Mouse (Mus musculus) forebrain, embryonic 11.5 days (tissue): ENCODE data around the gene Tusc2. TPM values are rescaled to one million over a fixed set of nuclear protein-coding genes. Genes with fewer than 3 reads are reported as not detected.

Source experiments
- ATAC-seq: fragments of 200-750 bp; cut with Nextera tagmentation; replicated peaks from 2 replicates; pipeline ENCODE4 v1.8.0; 2017; ENCODE audit warnings: moderate TSS enrichment; ENCODE audit not compliant: low FRiP score
- DNase-seq: peaks from one replicate; pipeline ENCODE4 v3.0.0-alpha.2; 2017; ENCODE audit warnings: low spot score
- H3K27ac ChIP-seq: fragments of 300-500 bp; sonication (generic); 2 replicates; pipeline ENCODE4 v1.5.1; 2014; ENCODE audit warnings: low read depth, low read length
- H3K27me3 ChIP-seq: fragments of 300-500 bp; sonication (generic); 2 replicates; pipeline ENCODE4 v1.6.1; 2014; ENCODE audit warnings: mild to moderate bottlenecking, low read length, mixed read lengths; ENCODE audit not compliant: control insufficient read depth, insufficient read depth
- H3K36me3 ChIP-seq: fragments of 300-500 bp; sonication (generic); 2 replicates; pipeline ENCODE4 v1.6.1; 2014; ENCODE audit warnings: mild to moderate bottlenecking, low read length, moderate library complexity, mixed read lengths; ENCODE audit not compliant: control insufficient read depth, insufficient read depth
- H3K4me1 ChIP-seq: fragments of 300-500 bp; sonication (generic); replicated peaks from 2 replicates; pipeline ENCODE4 v1.6.1; 2014; ENCODE audit warnings: low read length, mixed read lengths; ENCODE audit not compliant: control insufficient read depth, insufficient read depth
- H3K4me2 ChIP-seq: fragments of 300-500 bp; sonication (generic); 2 replicates; pipeline ENCODE4 v1.6.1; 2014; ENCODE audit warnings: low read depth, mild to moderate bottlenecking, low read length, moderate library complexity, mixed read lengths; ENCODE audit not compliant: severe bottlenecking
- H3K4me3 ChIP-seq: fragments of 300-500 bp; sonication (generic); 2 replicates; pipeline ENCODE4 v1.5.1; 2014; ENCODE audit warnings: low read depth, low read length
- H3K9ac ChIP-seq: fragments of 300-500 bp; sonication (generic); 2 replicates; pipeline ENCODE4 v1.6.1; 2014; ENCODE audit warnings: low read length
- H3K9me3 ChIP-seq: fragments of 300-500 bp; sonication (generic); 2 replicates; pipeline ENCODE4 v1.6.1; 2016; ENCODE audit warnings: low read length, mixed read lengths; ENCODE audit not compliant: control insufficient read depth
- WGBS: fragments of 180-500 bp; shearing (Covaris S2); extraction: QIAGEN DNeasy Blood & Tissue Kit; methylation state at CpG from one replicate; pipeline ENCODE4 v1.1.7; 2014; 5-methylcytosine and 5-hydroxymethylcytosine counted together
- polyA plus RNA-seq: library from polyadenylated mRNA; unstranded; fragments of >200 nt; fragmentation: Nextera tagmentation; extraction: Ambion mirVana; gene quantifications from 2 replicates; pipeline ENCODE4 v1.2.1, GENCODE M21; 2014

Tusc2 gene
- polyA plus RNA-seq, 1 experiment from 2014 or later, result 81.9 TPM

DNA sequence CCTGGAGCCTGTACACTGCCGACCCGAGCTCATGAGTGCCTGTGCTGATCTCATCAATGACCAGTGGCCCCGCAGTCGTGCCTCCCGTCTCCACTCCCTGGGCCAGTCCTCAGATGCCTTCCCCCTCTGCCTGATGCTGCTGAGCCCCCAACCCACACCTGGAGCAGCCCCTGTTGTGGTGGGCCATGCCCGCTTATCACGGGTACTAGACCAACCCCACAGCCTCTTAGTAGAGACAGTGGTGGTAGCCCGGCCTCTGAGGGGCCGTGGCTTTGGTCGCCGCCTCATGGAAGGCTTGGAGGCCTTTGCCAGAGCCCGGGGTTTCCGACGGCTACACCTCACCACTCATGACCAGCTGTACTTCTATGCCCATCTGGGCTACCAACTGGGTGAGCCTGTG, 20.1 kb downstream of the Tusc2 start:
- no peak overlapping the region for H3K27ac ChIP-seq
- H3K9me3 ChIP-seq, result no peaks in the 10 kb centered on the region
- WGBS, result 92% methylated on average over 14 of the region's 14 CpGs
- ATAC-seq (no peak), DNase-seq (no peak)
- H3K4me3 ChIP-seq, result no peak overlapping the region
- H3K4me1 ChIP-seq, result peaks cover 12% of the 10 kb centered on the region
- no peaks in the 10 kb centered on the region for H3K27me3 ChIP-seq
- H3K36me3 ChIP-seq, result no peaks in the 10 kb centered on the region
- H3K4me2 ChIP-seq, result no peak overlapping the region
- no peak overlapping the region for H3K9ac ChIP-seq

DNA sequence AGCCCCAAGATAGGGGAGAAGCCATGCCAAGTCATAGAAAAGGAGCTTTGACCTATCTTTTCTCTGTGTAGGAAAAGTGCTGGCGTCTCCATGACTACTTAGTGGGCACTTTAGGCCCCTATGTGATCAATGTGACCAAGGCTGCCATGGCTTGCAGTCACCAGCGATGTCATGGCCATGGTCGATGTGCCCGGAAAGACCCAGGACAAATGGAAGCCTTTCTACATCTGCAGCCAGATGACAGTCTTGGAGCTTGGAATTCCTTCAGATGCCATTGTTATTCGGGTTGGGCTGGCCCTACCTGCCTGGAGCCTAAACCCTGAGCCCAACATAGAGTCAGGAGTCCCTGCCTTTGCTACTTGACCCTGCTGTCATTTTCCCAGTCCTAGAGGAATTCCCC, 23.4 kb downstream of the Tusc2 start:
- no peaks in the 10 kb centered on the region for H3K9me3 ChIP-seq
- no peak overlapping the region for H3K4me3 ChIP-seq
- H3K4me1 ChIP-seq, result peaks cover 5% of the 10 kb centered on the region; the same call in 1 of the 2 replicates
- no peaks in the 10 kb centered on the region for H3K27me3 ChIP-seq
- 95% methylated on average over 5 of the region's 5 CpGs for WGBS
- ATAC-seq (no peak), DNase-seq (no peak)
- no peak overlapping the region for H3K27ac ChIP-seq
- peaks cover 3% of the 10 kb centered on the region; the same call in 1 of the 2 replicates for H3K36me3 ChIP-seq
- H3K4me2 ChIP-seq, result no peak overlapping the region
- no peak overlapping the region for H3K9ac ChIP-seq

DNA sequence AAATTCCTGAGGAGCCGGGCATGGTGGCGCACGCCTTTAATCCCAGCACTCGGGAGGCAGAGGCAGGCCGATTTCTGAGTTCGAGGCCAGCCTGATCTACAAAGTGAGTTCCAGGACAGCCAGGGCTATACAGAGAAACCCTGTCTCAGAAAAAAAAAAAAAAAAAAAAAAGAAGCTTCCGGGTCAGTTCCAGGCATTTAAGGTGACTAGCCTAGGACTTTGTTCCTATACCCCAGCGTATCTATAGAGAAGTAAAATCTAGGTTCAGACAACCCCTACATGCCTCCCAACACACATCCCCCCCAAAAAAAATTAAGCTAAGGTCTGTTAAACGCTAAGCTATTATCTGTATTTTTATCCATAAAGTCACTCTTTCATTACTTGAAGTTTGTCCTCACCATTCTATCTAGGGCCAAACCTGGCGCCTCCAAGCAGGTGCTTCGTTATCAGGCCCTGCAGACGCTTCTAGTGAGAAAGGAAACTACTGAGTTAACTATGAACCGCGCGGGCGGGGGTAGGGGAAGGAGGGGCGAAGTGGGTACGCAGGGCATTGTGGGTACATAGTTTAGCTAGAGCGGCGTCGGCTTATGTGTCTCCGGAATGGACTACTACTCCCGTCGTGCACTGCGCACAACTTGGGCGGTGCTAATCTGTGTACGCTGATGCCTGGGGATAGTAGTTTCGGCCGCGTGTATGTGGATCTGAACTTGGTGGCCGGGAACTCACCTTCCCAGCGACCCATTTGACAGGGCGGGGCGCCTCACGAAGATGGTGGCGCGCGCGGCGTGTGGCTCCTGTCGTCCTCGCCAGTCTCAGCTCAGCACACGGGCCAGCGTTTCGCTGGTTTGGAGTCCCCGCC, 24.1 kb downstream of the Tusc2 start, which contains the start of gene Ifrd2:
Gene Ifrd2, plus strand, starts transcription at position 669 of the 859 bp plus-strand sequence.
- WGBS, result 13% methylated on average over 46 of the region's 46 CpGs
- H3K4me2 ChIP-seq, result peak within 1 kb of the TSS; percentile 86
- no peaks in the 10 kb centered on the region for H3K27me3 ChIP-seq
- H3K27ac ChIP-seq, result no peak within 1 kb of the TSS
- DNase-seq (peak; percentile 97), ATAC-seq (peak; percentile 98)
- peak within 1 kb of the TSS; percentile 68 for H3K9ac ChIP-seq
- H3K4me3 ChIP-seq, result peak within 1 kb of the TSS; percentile 64
- H3K4me1 ChIP-seq, result peaks cover 3% of the 10 kb centered on the region; the same call in 1 of the 2 replicates
- no peaks in the 10 kb centered on the region for H3K9me3 ChIP-seq
- peaks cover 3% of the 10 kb centered on the region; the same call in 1 of the 2 replicates for H3K36me3 ChIP-seq

DNA sequence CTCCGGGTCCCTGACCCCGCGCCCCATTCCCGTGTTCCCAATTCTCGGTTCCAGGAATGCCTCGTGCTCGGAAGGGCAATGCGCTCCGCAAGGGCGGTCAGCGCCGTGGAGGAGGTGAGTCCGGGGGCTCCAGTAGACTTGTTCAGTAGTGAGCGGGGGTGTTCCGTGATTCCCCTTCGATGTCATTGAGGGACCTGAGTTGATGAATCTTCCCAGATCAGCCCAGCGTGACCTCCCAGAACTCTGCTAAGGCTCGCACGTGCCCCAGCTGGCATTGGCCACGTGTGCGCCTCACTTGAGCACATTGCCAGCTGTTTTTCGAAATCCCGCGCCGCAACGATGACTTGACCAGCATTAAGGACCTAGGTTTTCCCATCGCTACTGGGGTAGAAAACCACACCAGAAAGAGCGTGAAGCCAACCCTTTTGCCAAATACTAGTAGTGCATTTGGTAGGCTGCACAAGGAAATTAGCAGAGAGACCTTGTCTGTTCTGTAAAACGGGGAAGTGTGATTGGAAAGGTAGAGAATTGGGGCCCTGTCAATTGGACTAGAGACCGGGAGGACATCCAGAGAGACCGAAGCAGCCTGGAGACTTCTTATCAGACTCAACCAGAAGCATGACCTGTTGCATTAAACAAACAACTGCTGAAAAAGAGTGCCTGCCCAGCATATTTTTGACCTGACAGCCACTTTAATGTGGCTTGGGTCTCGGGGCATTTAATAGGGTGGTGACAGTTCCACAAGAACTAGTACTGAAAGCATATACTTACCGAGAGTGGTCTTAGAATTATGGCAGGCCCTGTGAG, 25.0 kb downstream of the Tusc2 start:
- 5% methylated on average over 33 of the region's 33 CpGs for WGBS

DNA sequence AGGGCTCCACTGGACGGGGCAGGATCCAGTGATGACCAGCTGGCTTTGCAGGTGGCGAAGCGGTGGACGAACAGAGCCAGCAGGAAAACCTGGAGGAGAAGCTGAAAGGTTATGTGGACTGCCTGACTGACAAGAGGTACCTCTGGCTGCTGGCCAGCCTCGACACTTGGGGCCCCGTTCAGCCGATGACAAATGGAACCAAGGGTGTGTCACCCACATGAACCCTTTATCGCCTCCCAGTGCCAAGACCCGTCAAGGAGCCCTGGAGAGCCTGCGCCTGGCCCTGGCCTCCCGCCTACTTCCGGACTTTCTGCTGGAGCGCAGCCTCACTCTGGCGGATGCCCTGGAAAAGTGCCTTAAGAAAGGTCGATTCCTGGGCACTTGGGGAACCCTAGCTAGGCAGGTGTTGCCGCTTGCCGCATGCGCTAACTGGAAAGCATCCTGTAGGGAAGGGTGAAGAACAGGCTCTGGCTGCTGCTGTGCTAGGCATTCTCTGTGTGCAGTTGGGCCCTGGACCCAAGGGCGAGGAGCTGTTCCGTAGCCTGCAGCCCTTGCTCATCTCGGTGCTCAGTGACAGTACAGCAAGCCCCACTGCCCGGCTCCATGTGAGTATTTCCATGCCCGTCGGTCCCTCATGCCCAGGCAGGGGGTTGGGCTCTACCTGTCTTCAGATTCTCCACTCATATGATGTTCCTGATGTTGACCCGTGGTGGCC, 27.2 kb downstream of the Tusc2 start:
- Histone ChIP-seq H3K27ac (no peak overlapping the region), H3K27me3 (no peaks in the 10 kb centered on the region), H3K36me3 (peaks cover 3% of the 10 kb centered on the region; the same call in 1 of the 2 replicates), H3K9me3 (no peaks in the 10 kb centered on the region), H3K4me1 (peaks cover 3% of the 10 kb centered on the region; the same call in 1 of the 2 replicates), H3K9ac (no peak overlapping the region), H3K4me2 (no peak overlapping the region), H3K4me3 (no peak overlapping the region)
- WGBS, result 93% methylated on average over 25 of the region's 25 CpGs
- DNase-seq (no peak), ATAC-seq (no peak)

More for the DNA sequence above, 25.0 kb downstream of the Tusc2 start:
- no peak overlapping the region for H3K27ac ChIP-seq
- no peaks in the 10 kb centered on the region for H3K27me3 ChIP-seq
- peak overlapping the region; percentile 64 for H3K4me3 ChIP-seq
- peak overlapping the region; percentile 86 for H3K4me2 ChIP-seq
- H3K9ac ChIP-seq, result peak overlapping the region; percentile 68
- peaks cover 3% of the 10 kb centered on the region; the same call in 1 of the 2 replicates for H3K4me1 ChIP-seq
- H3K9me3 ChIP-seq, result no peaks in the 10 kb centered on the region
- peaks cover 3% of the 10 kb centered on the region; the same call in 1 of the 2 replicates for H3K36me3 ChIP-seq
- ATAC-seq (no peak), DNase-seq (no peak)

DNA sequence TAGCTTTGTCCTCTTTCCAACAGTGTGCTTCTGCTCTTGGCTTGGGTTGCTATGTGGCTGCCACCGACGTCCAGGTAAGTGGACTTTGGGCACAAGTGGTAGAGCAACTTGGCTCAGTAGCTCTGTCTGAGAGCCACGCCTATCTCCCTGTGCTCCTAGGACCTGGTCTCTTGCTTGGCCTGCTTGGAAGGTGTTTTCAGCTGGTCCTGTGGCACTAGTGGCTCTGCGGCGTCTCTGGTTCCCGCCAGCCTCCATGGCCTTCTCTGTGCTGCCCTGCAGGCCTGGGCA, 27.7 kb downstream of the Tusc2 start:
- peaks cover 3% of the 10 kb centered on the region; the same call in 1 of the 2 replicates for H3K36me3 ChIP-seq
- H3K4me1 ChIP-seq, result peaks cover 3% of the 10 kb centered on the region; the same call in 1 of the 2 replicates
- H3K4me3 ChIP-seq, result no peak overlapping the region
- H3K27me3 ChIP-seq, result no peaks in the 10 kb centered on the region
- no peak overlapping the region for H3K4me2 ChIP-seq
- ATAC-seq, result no peak
- no peak for DNase-seq
- H3K27ac ChIP-seq, result no peak overlapping the region
- H3K9ac ChIP-seq, result no peak overlapping the region
- WGBS, result 96% methylated on average over 6 of the region's 6 CpGs
- H3K9me3 ChIP-seq, result no peaks in the 10 kb centered on the region

DNA sequence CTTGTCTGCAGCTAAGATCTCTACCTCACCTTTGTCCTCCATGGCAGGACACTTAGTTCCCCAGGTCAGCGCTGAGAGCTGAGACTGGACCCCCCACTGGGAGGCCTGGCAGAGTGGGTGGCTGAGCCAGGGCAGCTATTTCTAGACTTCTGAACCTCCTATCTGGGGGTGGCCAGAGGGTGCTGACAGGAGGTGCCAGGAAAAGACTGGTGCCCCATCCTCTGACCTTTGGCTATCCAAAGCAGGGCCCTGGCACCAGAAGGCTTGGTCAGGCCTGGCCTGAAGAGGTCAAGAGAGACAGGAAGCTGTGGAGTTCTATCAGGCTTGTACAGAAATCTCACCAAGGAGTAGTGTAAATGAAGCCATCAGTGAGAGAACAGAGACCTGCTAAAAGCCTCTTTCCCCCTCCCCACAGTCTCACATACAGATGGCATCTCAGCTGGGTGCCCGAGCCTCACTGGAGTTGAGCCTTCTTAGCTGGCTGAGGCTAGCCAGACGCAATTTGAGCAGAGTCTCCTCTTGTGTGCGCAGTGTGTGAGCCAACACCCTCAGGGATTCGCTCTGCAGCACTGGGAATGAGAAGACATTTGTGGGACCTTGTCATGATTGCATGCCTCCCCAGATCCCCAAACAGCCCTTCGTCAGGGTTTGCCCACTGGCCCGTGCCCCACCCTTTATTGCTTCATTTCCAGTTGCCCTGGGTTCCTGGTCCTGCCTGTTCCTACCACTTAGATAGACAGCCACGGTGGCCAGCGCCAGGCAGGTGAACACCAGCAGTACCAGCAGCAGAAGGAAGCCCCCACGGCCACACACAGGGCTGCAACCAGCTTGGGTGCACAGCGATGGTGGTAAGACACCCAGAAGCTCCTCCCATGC, 30.3 kb downstream of the Tusc2 start:
- H3K36me3 ChIP-seq, result peaks cover 3% of the 10 kb centered on the region; the same call in 1 of the 2 replicates
- H3K9ac ChIP-seq, result no peak overlapping the region
- H3K4me1 ChIP-seq, result peaks cover 1% of the 10 kb centered on the region; the same call in 1 of the 2 replicates
- no peak overlapping the region for H3K4me2 ChIP-seq
- H3K27me3 ChIP-seq, result no peaks in the 10 kb centered on the region
- H3K27ac ChIP-seq, result no peak overlapping the region
- DNase-seq (no peak), ATAC-seq (no peak)
- WGBS, result 83% methylated on average over 11 of the region's 11 CpGs
- H3K9me3 ChIP-seq, result no peaks in the 10 kb centered on the region
- no peak overlapping the region for H3K4me3 ChIP-seq
